Mouse (Mus musculus) MEL-GATA-1-ER (cell line): ENCODE data around the gene Car2.

ENCODE experiments used
- DNase-seq: peaks from one replicate; pipeline ENCODE4 v3.0.0-alpha.2; 2012; ENCODE audit warnings: low read depth; ENCODE audit errors: extremely low read depth

Gene Car2

GRCm38 (mm10) chr3:14878749-14879223 lies 7.3 kb upstream of the Car2 start:
- DNase-seq = peak; percentile 95

DNA sequence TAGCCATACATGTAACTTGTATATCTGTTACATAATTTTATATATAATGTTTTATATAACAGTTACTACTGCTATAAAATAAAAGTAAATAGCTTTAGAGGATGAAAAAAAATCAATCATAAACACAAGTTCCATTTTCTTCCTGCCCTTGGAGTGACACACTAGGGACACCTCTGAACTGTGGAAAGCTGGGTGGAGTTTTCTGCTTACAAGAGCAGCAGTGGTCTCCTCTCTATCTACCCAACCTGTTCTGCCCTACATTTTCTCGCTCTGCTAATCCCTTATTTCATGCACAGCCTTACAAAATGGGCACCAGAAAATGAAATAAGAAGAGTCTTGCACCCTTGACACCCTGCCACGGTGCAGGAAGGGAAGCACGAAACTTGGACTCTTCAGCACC lies 6.8 kb upstream of the Car2 start:
- no peak for DNase-seq

- DNase-seq = no peak
Observed at GRCm38 (mm10) chr3:14880277-14880676, 5.8 kb upstream of the Car2 start.

DNA sequence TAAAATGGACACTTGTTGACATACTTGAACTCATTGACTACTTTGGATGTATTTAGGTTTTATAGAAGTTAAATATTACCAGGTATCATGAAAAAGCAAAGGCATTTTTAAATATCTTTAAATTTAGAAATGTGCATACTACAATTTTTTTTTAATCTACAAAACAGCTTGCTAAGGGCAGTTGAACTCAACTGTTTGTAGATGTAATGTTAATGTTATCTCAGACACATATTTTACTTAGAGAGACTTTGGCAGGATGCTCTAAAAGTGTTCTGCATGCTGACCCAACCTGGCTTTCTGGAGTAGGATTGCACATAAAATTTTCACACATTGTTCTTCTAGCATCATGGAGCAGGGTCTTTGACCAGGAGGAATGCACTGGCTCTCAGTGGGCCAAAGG lies 4.1 kb upstream of the Car2 start:
- no peak for DNase-seq

DNA sequence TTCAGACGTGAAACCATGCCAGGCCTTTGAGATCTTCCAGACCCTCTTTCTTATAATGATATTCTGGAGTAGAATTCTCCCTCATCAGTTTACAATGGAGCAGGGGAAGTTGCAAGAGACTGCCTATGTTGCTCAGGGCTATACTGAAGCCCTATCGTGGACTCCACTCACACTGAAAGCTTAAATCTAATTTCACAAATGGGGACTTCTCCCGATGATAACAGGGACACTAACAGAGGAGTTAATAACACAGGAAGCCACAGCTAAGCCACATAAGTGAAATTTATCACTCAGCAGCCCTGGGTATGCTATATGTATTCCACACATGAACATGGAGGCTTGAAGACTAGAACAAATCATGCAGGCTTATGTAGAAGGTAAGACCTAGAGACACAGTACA lies 3.3 kb upstream of the Car2 start:
- peak; percentile 69 for DNase-seq

- no peak for DNase-seq
Observed at GRCm38 (mm10) chr3:14884826-14885225, 1.2 kb upstream of the Car2 start.

DNA sequence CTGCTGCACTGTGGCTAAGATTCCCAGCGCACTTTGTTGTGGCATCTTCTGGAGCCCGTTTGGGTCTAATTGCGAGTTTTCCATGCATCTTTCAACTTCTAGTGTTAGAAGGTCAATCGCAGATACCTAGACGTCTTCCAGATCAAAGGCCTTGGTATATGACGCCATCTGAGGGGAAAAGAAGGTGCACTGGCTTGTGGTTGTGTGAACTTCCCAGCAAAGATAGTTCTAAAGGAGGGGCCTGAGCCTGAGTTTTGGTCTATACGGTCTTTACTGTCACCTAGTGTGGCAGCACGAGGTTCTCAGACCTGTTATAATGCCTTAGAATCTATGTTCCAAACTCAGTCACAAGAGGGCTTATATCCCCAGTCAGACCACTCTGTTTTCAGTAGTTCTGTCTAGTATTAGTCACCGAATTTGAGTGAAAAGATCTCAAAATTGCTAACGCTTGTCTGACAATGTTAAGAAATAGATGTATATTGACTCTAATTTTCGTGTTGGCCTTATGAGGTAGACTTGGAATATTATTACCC lies 1.1 kb downstream of the Car2 start:
- DNase-seq = no peak

DNA sequence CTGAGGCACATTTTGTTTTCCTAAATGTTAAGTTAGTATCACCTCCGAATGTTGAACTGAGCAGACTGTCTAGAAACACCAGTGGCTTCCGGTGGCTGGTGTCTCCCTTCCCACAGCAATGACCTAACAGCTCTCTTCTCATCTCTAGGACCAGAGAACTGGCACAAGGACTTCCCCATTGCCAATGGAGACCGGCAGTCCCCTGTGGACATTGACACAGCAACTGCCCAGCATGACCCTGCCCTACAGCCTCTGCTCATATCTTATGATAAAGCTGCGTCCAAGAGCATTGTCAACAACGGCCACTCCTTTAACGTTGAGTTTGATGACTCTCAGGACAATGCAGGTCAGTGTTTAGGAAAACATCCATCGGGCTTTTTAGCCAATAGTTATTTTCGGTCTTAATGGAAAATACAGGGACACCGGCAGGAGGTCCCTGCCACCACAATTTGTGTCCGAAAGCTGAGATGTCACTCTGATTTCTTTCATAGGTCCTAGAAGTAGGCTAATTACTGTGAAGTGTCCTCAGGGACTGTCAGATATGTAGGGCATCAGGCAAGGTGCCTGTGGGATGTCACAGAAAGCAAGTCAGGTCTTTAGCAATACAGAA lies 1.7 kb downstream of the Car2 start:
- DNase-seq = no peak

DNA sequence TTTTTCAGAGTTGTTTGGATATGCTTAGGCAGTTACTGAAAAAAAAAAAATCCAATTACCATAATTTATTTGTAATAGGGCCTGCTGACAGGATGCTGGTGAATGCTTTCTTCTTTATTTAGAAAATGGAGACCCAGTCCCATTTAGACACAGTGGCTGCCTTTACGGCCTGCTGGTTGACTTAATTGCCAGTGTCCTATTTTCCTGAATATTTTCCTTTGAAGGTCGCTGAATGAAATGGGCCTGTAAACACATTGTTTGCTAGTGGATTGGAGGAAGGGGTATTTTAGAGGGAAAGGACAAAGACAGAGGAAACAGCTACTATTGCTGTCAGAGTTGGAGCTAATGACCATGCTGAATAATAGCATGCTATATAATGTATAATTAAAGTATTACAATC lies 2.5 kb downstream of the Car2 start:
- DNase-seq = no peak

- DNase-seq = no peak
Observed at GRCm38 (mm10) chr3:14889085-14889484, 3.0 kb downstream of the Car2 start.

GRCm38 (mm10) chr3:14889716-14890409 lies 3.8 kb downstream of the Car2 start:
- no peak for DNase-seq

DNA sequence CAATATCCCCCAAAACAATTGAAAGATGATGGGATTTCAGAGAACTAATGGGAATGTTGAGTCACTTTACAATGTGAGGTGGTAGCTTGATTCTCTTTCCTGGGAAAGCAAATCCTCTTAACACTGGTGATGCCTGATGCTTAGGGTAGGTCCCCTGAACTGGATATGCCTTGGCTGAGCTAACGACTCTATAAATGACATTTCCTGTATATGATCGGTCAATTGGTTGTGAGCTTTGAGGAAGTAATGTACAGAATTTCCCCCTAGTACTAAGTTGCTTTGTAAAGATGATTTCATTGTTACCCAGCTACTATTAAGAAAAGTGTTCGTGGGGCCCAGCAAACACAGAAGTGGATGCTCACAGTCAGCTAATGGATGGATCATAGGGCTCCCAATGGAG lies 6.9 kb downstream of the Car2 start:
- DNase-seq = no peak

DNA sequence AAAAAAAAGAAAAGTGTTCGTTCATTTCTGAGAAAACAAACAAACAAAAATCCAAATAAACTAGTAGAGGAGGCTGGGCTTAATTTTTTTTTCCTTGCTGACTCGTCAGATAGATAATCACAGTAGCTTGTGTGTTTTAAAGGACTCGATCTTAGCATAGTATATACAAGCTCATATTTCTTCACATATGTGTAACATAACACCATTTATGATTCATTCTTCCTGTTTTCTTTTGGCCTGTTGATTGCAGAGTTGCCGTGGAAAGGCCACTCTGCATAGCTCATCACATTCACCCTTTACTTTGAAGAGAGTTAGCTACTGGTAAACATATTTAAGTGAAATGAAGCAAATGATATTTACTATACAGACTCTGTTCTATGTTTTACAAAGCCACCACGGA lies 7.6 kb downstream of the Car2 start:
- DNase-seq = no peak

DNA sequence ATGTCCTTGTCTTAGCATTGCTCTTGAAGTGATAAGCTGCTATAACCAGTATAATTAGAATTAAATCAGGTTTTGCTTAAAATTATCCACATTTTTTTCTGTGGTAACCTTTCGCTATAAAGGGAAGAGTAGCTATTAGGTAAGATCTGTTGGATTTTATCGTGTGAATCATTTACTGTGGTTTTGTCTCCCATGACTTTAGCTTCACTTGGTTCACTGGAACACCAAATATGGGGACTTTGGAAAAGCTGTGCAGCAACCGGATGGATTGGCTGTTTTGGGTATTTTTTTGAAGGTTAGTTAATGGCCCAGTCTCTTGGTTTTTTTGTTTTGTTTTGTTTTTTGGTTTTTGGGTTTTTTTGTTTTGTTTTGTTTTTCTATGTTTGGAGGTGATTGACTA lies 9.3 kb downstream of the Car2 start:
- DNase-seq = no peak

DNA sequence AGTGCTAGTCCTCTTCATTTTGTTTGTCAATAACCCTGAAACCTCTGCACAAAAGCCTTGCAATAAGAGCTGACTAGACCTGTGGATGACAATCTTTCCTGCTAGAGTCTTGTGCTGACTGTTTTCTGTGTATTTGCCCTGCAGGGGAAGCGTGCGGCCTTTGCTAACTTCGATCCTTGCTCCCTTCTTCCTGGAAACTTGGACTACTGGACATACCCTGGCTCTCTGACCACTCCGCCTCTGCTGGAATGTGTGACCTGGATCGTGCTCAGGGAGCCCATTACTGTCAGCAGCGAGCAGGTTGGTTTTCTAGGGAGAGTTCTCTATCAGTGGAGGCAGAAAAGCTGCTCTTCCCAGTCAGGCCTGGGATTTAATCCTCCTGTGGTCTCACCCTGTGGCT lies 11.7 kb downstream of the Car2 start:
- no peak for DNase-seq

DNA sequence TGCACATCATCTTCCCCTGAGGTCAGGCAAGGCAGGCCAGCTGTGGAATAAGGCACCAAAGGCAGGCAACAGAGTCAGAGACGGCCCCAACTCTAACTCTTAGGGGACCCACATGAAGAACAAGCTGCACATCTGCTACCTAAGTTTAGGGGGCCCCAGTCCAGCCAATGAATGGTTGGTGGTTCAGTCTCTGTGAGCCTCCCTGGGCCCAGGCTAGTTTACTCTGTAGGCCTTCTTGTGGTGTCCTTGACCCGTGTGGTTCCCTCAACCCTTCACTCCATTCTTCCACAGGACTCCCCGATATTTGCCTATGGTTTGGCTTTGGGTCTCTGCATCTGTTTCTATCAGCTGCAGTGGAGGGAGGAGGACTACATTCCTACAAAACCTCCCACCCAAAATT lies 17.3 kb downstream of the Car2 start:
- no peak for DNase-seq

DNA sequence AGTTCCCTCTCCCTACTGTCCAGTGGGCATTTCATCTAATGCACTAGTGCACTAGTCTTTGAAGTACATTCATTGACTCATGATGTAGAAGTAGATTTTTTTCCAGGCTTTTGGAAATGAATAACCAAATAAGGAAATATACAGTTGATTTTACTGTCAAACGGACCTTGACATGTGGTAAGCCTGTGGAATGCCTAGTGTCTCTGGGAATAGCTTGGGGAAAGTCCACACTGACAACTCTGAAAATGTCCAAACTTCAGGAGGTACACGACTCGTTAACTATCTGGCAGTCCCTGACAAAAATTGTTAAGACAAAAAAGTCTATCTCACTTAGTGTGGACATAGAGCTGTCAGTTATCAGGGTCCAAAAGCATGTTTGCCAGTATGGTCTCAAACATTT lies 18.1 kb downstream of the Car2 start:
- no peak for DNase-seq

- no peak for DNase-seq
Observed at GRCm38 (mm10) chr3:14907271-14907670, 21.2 kb downstream of the Car2 start.

GRCm38 (mm10) chr3:14911992-14912582 lies 26.0 kb downstream of the Car2 start:
- DNase-seq = no peak

- no peak for DNase-seq
Observed at GRCm38 (mm10) chr3:14913774-14914173, 27.7 kb downstream of the Car2 start.

- peak; percentile 80 for DNase-seq
Observed at GRCm38 (mm10) chr3:14915355-14915754, 29.3 kb downstream of the Car2 start.

- DNase-seq = no peak
Observed at GRCm38 (mm10) chr3:14917261-14917660, 31.2 kb downstream of the Car2 start.

GRCm38 (mm10) chr3:14944706-14945105 lies 58.6 kb downstream of the Car2 start:
- DNase-seq = peak; percentile 70
